Mouse (Mus musculus): ENCODE measurements around the gene Polr3gl. TPM values are rescaled to one million over a fixed set of nuclear protein-coding genes. Genes with fewer than 3 reads are reported as not detected.
A peak's percentile ranks its signal among the peaks of the same experiment; 100 is the strongest.

The Polr3gl gene
- polyA plus RNA-seq, 1 experiment from 2014 or later: 35.7 TPM

- WGBS: under 1% methylated on average over 17 of the region's 17 CpGs
These were observed 35.8 kb downstream of the Polr3gl start for GRCm38 (mm10) chr3:96558159-96558558.

GRCm38 (mm10) chr3:96557694-96558093, 36.3 kb downstream of the Polr3gl start, which contains the start of gene Txnip:
TSS of gene Txnip (plus strand) at chr3:96557957.
- Histone ChIP-seq H3K27ac (peak within 1 kb of the TSS; percentile 83), H3K9me3 (no peaks in the 10 kb centered on the region), H3K4me2 (peak within 1 kb of the TSS; percentile 85), H3K27me3 (replicated peaks) (no peaks in the 10 kb centered on the region), H3K4me3 (peak within 1 kb of the TSS; percentile 69), H3K4me1 (peaks cover 49% of the 10 kb centered on the region), H3K36me3 (replicated peaks) (no peaks in the 10 kb centered on the region), H3K9ac (peak within 1 kb of the TSS; percentile 53)
- peak; percentile 99 for ATAC-seq (replicated peaks)
- 0% methylated on average over 26 of the region's 26 CpGs for WGBS

More at GRCm38 (mm10) chr3:96558159-96558558, 35.8 kb downstream of the Polr3gl start:
- no peaks in the 10 kb centered on the region for H3K9me3 ChIP-seq
- no peaks in the 10 kb centered on the region for H3K27me3 ChIP-seq (replicated peaks)
- peak overlapping the region; percentile 69 for H3K4me3 ChIP-seq
- H3K9ac ChIP-seq: peak overlapping the region; percentile 53
- H3K4me1 ChIP-seq: peaks cover 49% of the 10 kb centered on the region
- peak overlapping the region; percentile 85 for H3K4me2 ChIP-seq
- H3K36me3 ChIP-seq (replicated peaks): no peaks in the 10 kb centered on the region
- ATAC-seq (replicated peaks): peak; percentile 22; the same call in 1 of the 2 replicates
- peak overlapping the region; percentile 55 for H3K27ac ChIP-seq

GRCm38 (mm10) chr3:96556651-96557635, 37.0 kb downstream of the Polr3gl start:
- 8% methylated on average over 22 of the region's 22 CpGs for WGBS
- no peaks in the 10 kb centered on the region for H3K36me3 ChIP-seq (replicated peaks)
- H3K4me2 ChIP-seq: peak overlapping the region; percentile 85
- no peaks in the 10 kb centered on the region for H3K27me3 ChIP-seq (replicated peaks)
- peak overlapping the region; percentile 69 for H3K4me3 ChIP-seq
- peak overlapping the region; percentile 28 for H3K9ac ChIP-seq
- no peak for ATAC-seq (replicated peaks)
- peak overlapping the region; percentile 83 for H3K27ac ChIP-seq
- no peaks in the 10 kb centered on the region for H3K9me3 ChIP-seq
- peaks cover 49% of the 10 kb centered on the region for H3K4me1 ChIP-seq

GRCm38 (mm10) chr3:96555999-96556614, 37.9 kb downstream of the Polr3gl start:
- H3K27ac ChIP-seq: 0 out of 2 replicates have a peak overlapping the region, but pooled peaks have one; percentile 43
- H3K36me3 ChIP-seq (replicated peaks): no peaks in the 10 kb centered on the region
- H3K4me2 ChIP-seq: peak overlapping the region; percentile 85; the same call in 1 of the 2 replicates

GRCm38 (mm10) chr3:96555041-96555596, 38.9 kb downstream of the Polr3gl start:
- H3K27ac ChIP-seq: peak overlapping the region; percentile 43
- no peaks in the 10 kb centered on the region for H3K9me3 ChIP-seq
- H3K36me3 ChIP-seq (replicated peaks): no peaks in the 10 kb centered on the region
- H3K4me1 ChIP-seq: peaks cover 35% of the 10 kb centered on the region
- WGBS: 42% methylated on average over 12 of the region's 12 CpGs
- H3K9ac ChIP-seq: no peak overlapping the region
- ATAC-seq (replicated peaks): no peak
- no peaks in the 10 kb centered on the region for H3K27me3 ChIP-seq (replicated peaks)
- no peak overlapping the region for H3K4me3 ChIP-seq
- no peak overlapping the region for H3K4me2 ChIP-seq

More at GRCm38 (mm10) chr3:96555999-96556614, 37.9 kb downstream of the Polr3gl start:
- no peak overlapping the region for H3K4me3 ChIP-seq
- peaks cover 45% of the 10 kb centered on the region for H3K4me1 ChIP-seq
- no peak for ATAC-seq (replicated peaks)
- H3K27me3 ChIP-seq (replicated peaks): no peaks in the 10 kb centered on the region
- no peak overlapping the region for H3K9ac ChIP-seq
- 85% methylated on average over 15 of the region's 15 CpGs for WGBS
- H3K9me3 ChIP-seq: no peaks in the 10 kb centered on the region

GRCm38 (mm10) chr3:96554251-96554650, 39.7 kb downstream of the Polr3gl start:
- peaks cover 26% of the 10 kb centered on the region for H3K4me1 ChIP-seq
- H3K4me2 ChIP-seq: no peak overlapping the region
- no peaks in the 10 kb centered on the region for H3K36me3 ChIP-seq (replicated peaks)
- H3K27me3 ChIP-seq (replicated peaks): no peaks in the 10 kb centered on the region
- H3K9ac ChIP-seq: no peak overlapping the region
- no peak overlapping the region for H3K4me3 ChIP-seq
- no peaks in the 10 kb centered on the region for H3K9me3 ChIP-seq
- H3K27ac ChIP-seq: no peak overlapping the region
- no peak for ATAC-seq (replicated peaks)
- 80% methylated on average over 6 of the region's 6 CpGs for WGBS

GRCm38 (mm10) chr3:96553601-96554000, 40.4 kb downstream of the Polr3gl start:
- no peak overlapping the region for H3K4me3 ChIP-seq
- H3K27ac ChIP-seq: no peak overlapping the region
- peaks cover 20% of the 10 kb centered on the region for H3K4me1 ChIP-seq
- H3K27me3 ChIP-seq (replicated peaks): no peaks in the 10 kb centered on the region; the same call in 1 of the 2 replicates
- 79% methylated on average over 6 of the region's 6 CpGs for WGBS
- no peak overlapping the region for H3K4me2 ChIP-seq
- ATAC-seq (replicated peaks): no peak
- no peaks in the 10 kb centered on the region for H3K36me3 ChIP-seq (replicated peaks)
- no peak overlapping the region for H3K9ac ChIP-seq
- no peaks in the 10 kb centered on the region for H3K9me3 ChIP-seq

GRCm38 (mm10) chr3:96551890-96552289, 42.1 kb downstream of the Polr3gl start:
- Histone ChIP-seq H3K27ac (no peak overlapping the region), H3K4me1 (peaks cover 14% of the 10 kb centered on the region), H3K27me3 (replicated peaks) (no peaks in the 10 kb centered on the region; the same call in 1 of the 2 replicates), H3K36me3 (replicated peaks) (no peaks in the 10 kb centered on the region), H3K4me3 (no peak overlapping the region), H3K9me3 (no peaks in the 10 kb centered on the region), H3K4me2 (no peak overlapping the region), H3K9ac (no peak overlapping the region)
- no peak for ATAC-seq (replicated peaks)
- WGBS: 74% methylated on average over 7 of the region's 7 CpGs

GRCm38 (mm10) chr3:96551203-96551602, 42.8 kb downstream of the Polr3gl start:
- no peak for ATAC-seq (replicated peaks)
- no peaks in the 10 kb centered on the region for H3K9me3 ChIP-seq
- no peak overlapping the region for H3K27ac ChIP-seq
- H3K27me3 ChIP-seq (replicated peaks): peaks cover 2% of the 10 kb centered on the region; the same call in 1 of the 2 replicates
- peaks cover 8% of the 10 kb centered on the region; the same call in 1 of the 2 replicates for H3K4me1 ChIP-seq
- H3K36me3 ChIP-seq (replicated peaks): no peaks in the 10 kb centered on the region
- H3K9ac ChIP-seq: no peak overlapping the region
- no peak overlapping the region for H3K4me2 ChIP-seq
- 18% methylated on average over 8 of the region's 8 CpGs for WGBS
- no peak overlapping the region for H3K4me3 ChIP-seq

GRCm38 (mm10) chr3:96549346-96549745, 44.6 kb downstream of the Polr3gl start:
- no peaks in the 10 kb centered on the region for H3K9me3 ChIP-seq
- peaks cover 3% of the 10 kb centered on the region; the same call in 1 of the 2 replicates for H3K27me3 ChIP-seq (replicated peaks)
- H3K36me3 ChIP-seq (replicated peaks): no peaks in the 10 kb centered on the region
- ATAC-seq (replicated peaks): no peak
- no peak overlapping the region for H3K9ac ChIP-seq
- no peak overlapping the region for H3K4me2 ChIP-seq
- 82% methylated on average over 5 of the region's 5 CpGs for WGBS
- H3K4me3 ChIP-seq: no peak overlapping the region
- H3K27ac ChIP-seq: no peak overlapping the region
- 0 out of 2 replicates have a peak, but pooled peaks cover 2% of the 10 kb centered on the region for H3K4me1 ChIP-seq

GRCm38 (mm10) chr3:96548824-96549223, 45.2 kb downstream of the Polr3gl start:
- H3K27ac ChIP-seq: no peak overlapping the region
- no peak overlapping the region for H3K4me3 ChIP-seq
- H3K9me3 ChIP-seq: no peaks in the 10 kb centered on the region
- H3K9ac ChIP-seq: no peak overlapping the region
- H3K36me3 ChIP-seq (replicated peaks): no peaks in the 10 kb centered on the region
- no peak overlapping the region for H3K4me2 ChIP-seq
- H3K27me3 ChIP-seq (replicated peaks): peaks cover 3% of the 10 kb centered on the region; the same call in 1 of the 2 replicates
- whole genome bisulfite sequencing: 88% methylated on average over 7 of the region's 7 CpGs
- no peak for ATAC-seq (replicated peaks)
- H3K4me1 ChIP-seq: 0 out of 2 replicates have a peak, but pooled peaks cover 2% of the 10 kb centered on the region
